Mouse (Mus musculus): ENCODE data around the gene Tango2. TPM values are rescaled to one million over a fixed set of nuclear protein-coding genes. Genes with fewer than 3 reads are reported as not detected.

Gene Tango2
- total and polyA plus RNA-seq, 3 experiments: 3.8 to 10.8 (median 9.6) TPM

DNA sequence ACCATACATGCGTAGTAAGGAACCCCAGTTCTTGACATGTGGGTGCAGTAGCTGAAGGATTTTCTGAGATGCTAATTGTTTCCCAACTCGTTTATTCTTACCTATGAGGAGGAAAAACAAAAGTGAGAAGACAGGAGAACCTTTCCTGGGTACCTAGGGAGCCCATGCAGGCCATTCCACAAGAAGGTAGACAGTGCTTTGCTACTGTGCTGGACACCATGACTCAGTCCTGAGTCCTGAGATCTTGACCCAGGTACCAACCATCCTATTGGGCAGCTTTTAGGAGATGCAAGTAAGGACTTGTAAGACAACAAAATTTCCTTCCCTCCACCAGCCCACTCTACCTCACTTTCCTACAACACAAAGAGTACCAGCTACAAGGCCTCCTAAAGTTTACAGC lies 89.7 kb downstream of the Tango2 start, which contains the start of gene Gm49776:
TSS of gene Gm49776 (minus strand) at position 101 of the 400 bp plus-strand sequence.
- H3K36me3 ChIP-seq (replicated peaks in 1 of 2; ENCODE audit: control insufficient read depth in 1 of 2, insufficient read depth in 1 of 2, low read length in 1 of 2): peaks cover 83 to 92% of the 10 kb centered on the region in 2 experiments
- H3K27me3 ChIP-seq (replicated peaks): no peaks in the 10 kb centered on the region
- H3K4me2 ChIP-seq (ENCODE audit: insufficient read depth, low read depth, poor library complexity, severe bottlenecking): no peak within 1 kb of the TSS
- TF ChIP-seq E2F4 (IDR thresholded peaks at IDR 0.05; ENCODE audit: insufficient replicate concordance, low read depth, low read length) (no peak), POLR2AphosphoS2 (IDR thresholded peaks at IDR 0.05; ENCODE audit: low read depth, low read length) (peak; percentile 31; the same call in 1 of the 2 replicates)
- H3K4me1 ChIP-seq (ENCODE audit: control insufficient read depth in 1 of 2, insufficient read depth in 2 of 2): no peaks in the 10 kb centered on the region
- H3K9ac ChIP-seq (ENCODE audit: insufficient read depth, low read depth): no peak within 1 kb of the TSS
- in situ Hi-C loops (cut with MboI; ENCODE audit: low pct_ligation_motif_present, low pct_unique_long_range_greater_than_20kb, low sequenced_read_pairs) (no loop called here), dilution Hi-C loops (cut with MboI; ENCODE audit: extremely low pct_ligation_motif_present, extremely low pct_unique_long_range_greater_than_20kb, low sequenced_read_pairs) (no loop called here)
- DNase-seq (ENCODE audit: extremely low read depth): no peak
- no peaks in the 10 kb centered on the region for H3K9me3 ChIP-seq (replicated peaks; ENCODE audit: low read length)
- H3K27ac ChIP-seq (ENCODE audit: insufficient read depth, low read depth): no peak within 1 kb of the TSS
- no peak within 1 kb of the TSS for H3K4me3 ChIP-seq (replicated peaks in 1 of 3; ENCODE audit: low read depth in 2 of 3, low read length in 2 of 3, poor library complexity in 1 of 3)
- 0 out of 2 replicates have a peak, but pooled peaks cover 18% of the 10 kb centered on the region for H3K79me2 ChIP-seq (replicated peaks; ENCODE audit: control insufficient read depth, extremely low read depth, insufficient read depth, poor library complexity, severe bottlenecking)

DNA sequence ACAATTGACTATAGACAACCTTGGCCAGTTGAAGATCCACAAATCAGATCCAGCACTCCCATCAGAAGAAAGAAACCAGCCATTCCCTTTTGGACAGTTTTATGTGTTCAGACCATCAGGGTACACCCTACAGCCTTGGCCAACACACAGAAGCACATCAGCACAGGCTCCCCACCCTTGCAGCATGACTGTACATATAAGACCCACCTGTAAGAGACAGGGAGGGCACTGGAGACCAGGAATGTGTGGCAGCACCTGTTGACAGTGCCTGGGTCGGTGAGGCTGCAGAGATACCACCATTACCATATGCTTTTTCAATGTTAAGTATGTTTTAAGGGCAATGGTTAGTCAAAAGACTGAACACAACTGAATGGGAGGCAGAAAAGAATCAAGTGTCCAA lies 94.0 kb downstream of the Tango2 start:
- in situ Hi-C loops (cut with MboI; ENCODE audit: low pct_ligation_motif_present, low pct_unique_long_range_greater_than_20kb, low sequenced_read_pairs): loop anchor here (5.0 kb wide), 1 partner anchor 33 kb away; the partner anchor contains the start of gene Dgcr8

DNA sequence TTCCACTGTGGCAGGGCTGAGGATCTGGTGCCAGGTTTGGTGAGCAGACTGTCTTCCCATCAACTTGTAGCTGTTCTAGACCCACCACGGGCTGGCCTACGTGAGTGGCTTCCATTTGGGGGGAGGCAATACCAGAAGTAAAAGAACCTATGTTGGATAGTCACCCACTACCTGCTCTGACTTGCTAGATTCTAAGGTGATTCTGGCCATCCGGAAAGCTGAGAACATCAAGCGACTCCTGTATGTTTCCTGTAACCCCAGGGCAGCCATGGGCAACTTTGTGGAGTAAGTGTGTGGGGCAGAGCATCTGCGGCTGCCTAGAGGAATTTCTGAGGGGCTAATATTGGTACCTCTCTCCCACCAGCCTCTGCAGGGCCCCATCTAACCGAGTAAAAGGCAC lies 95.2 kb downstream of the Tango2 start:
- Histone ChIP-seq H3K27ac (ENCODE audit: insufficient read depth, low read depth) (no peak overlapping the region), H3K4me1 (ENCODE audit: control insufficient read depth in 1 of 2, insufficient read depth in 2 of 2) (peaks cover 8 to 24% of the 10 kb centered on the region in 2 experiments), H3K9me3 (replicated peaks; ENCODE audit: low read length) (no peaks in the 10 kb centered on the region), H3K27me3 (replicated peaks) (no peaks in the 10 kb centered on the region), H3K36me3 (replicated peaks in 1 of 2; ENCODE audit: control insufficient read depth in 1 of 2, insufficient read depth in 1 of 2, low read length in 1 of 2) (peaks cover 66 to 78% of the 10 kb centered on the region in 2 experiments), H3K4me2 (ENCODE audit: insufficient read depth, low read depth, poor library complexity, severe bottlenecking) (no peak overlapping the region), H3K4me3 (replicated peaks in 1 of 3; ENCODE audit: low read depth in 2 of 3, low read length in 2 of 3, poor library complexity in 1 of 3) (no peak overlapping the region), H3K9ac (ENCODE audit: insufficient read depth, low read depth) (no peak overlapping the region), H3K79me2 (replicated peaks; ENCODE audit: control insufficient read depth, extremely low read depth, insufficient read depth, poor library complexity, severe bottlenecking) (peaks cover 30% of the 10 kb centered on the region)
- in situ Hi-C loops (cut with MboI; ENCODE audit: low pct_ligation_motif_present, low pct_unique_long_range_greater_than_20kb, low sequenced_read_pairs) (loop anchor here (5.0 kb wide), 1 partner anchor 35 kb away; the partner anchor contains the start of gene Dgcr8), dilution Hi-C loops (cut with MboI; ENCODE audit: extremely low pct_ligation_motif_present, extremely low pct_unique_long_range_greater_than_20kb, low sequenced_read_pairs) (no loop called here)
- TF ChIP-seq IRF4 (IDR thresholded peaks at IDR 0.05; ENCODE audit: low read depth, low read length) (no peak), ELF1 (IDR thresholded peaks at IDR 0.05; ENCODE audit: low read depth, low read length) (no peak), EP300 (IDR thresholded peaks at IDR 0.05; ENCODE audit: low read length) (no peak), MAFK (IDR thresholded peaks at IDR 0.05; ENCODE audit: insufficient replicate concordance, low read length) (0 out of 2 replicates have a peak, but pooled peaks have one; percentile 1), KAT2A (IDR thresholded peaks at IDR 0.05; ENCODE audit: insufficient replicate concordance, low read length) (no peak), SMC3 (IDR thresholded peaks at IDR 0.05; ENCODE audit: low read depth, low read length) (no peak), POLR2A (IDR thresholded peaks at IDR 0.05; ENCODE audit: low read depth, low read length) (peak; percentile 5; the same call in 1 of the 2 replicates), ZNF384 (IDR thresholded peaks at IDR 0.05; ENCODE audit: low read depth, low read length) (no peak)
- no peak for DNase-seq (ENCODE audit: extremely low read depth)

More for the DNA sequence above, 94.0 kb downstream of the Tango2 start:
- Histone ChIP-seq H3K4me1 (ENCODE audit: control insufficient read depth in 1 of 2, insufficient read depth in 2 of 2) (peaks cover 8 to 24% of the 10 kb centered on the region in 2 experiments), H3K79me2 (replicated peaks; ENCODE audit: control insufficient read depth, extremely low read depth, insufficient read depth, poor library complexity, severe bottlenecking) (peaks cover 23% of the 10 kb centered on the region), H3K9ac (ENCODE audit: insufficient read depth, low read depth) (no peak overlapping the region), H3K27ac (ENCODE audit: insufficient read depth, low read depth) (no peak overlapping the region), H3K4me3 (replicated peaks in 1 of 3; ENCODE audit: low read depth in 2 of 3, low read length in 2 of 3, poor library complexity in 1 of 3) (no peak overlapping the region), H3K9me3 (replicated peaks; ENCODE audit: low read length) (no peaks in the 10 kb centered on the region), H3K36me3 (replicated peaks in 1 of 2; ENCODE audit: control insufficient read depth in 1 of 2, insufficient read depth in 1 of 2, low read length in 1 of 2) (peaks cover 75 to 88% of the 10 kb centered on the region in 2 experiments), H3K27me3 (replicated peaks) (no peaks in the 10 kb centered on the region), H3K4me2 (ENCODE audit: insufficient read depth, low read depth, poor library complexity, severe bottlenecking) (no peak overlapping the region)
- DNase-seq (ENCODE audit: extremely low read depth): no peak
- dilution Hi-C loops (cut with MboI; ENCODE audit: extremely low pct_ligation_motif_present, extremely low pct_unique_long_range_greater_than_20kb, low sequenced_read_pairs): no loop called here
- TF ChIP-seq GABPA (IDR thresholded peaks at IDR 0.05; ENCODE audit: insufficient replicate concordance, low read depth, low read length): no peak
- TF ChIP-seq POLR2A (IDR thresholded peaks at IDR 0.05; ENCODE audit: low read depth, low read length): peak; percentile 44
- TF ChIP-seq TBP (conservative IDR thresholded peaks at IDR 0.05; ENCODE audit: low read depth, low read length): no peak
- TF ChIP-seq MAFK (IDR thresholded peaks at IDR 0.05; ENCODE audit: insufficient replicate concordance, low read length): no peak
- TF ChIP-seq ZNF384 (IDR thresholded peaks at IDR 0.05; ENCODE audit: low read depth, low read length): no peak
- no peak for TF ChIP-seq HCFC1 (IDR thresholded peaks at IDR 0.05; ENCODE audit: low read depth, low read length)
